Mouse (Mus musculus): ENCODE data around the gene Mdk. TPM values are rescaled to one million over a fixed set of nuclear protein-coding genes. Genes with fewer than 3 reads are reported as not detected.
A peak's percentile ranks its signal among the peaks of the same experiment; 100 is the strongest.

Gene Mdk
- total and polyA plus RNA-seq, 2 experiments: 0.56 TPM; not detected in 1

DNA sequence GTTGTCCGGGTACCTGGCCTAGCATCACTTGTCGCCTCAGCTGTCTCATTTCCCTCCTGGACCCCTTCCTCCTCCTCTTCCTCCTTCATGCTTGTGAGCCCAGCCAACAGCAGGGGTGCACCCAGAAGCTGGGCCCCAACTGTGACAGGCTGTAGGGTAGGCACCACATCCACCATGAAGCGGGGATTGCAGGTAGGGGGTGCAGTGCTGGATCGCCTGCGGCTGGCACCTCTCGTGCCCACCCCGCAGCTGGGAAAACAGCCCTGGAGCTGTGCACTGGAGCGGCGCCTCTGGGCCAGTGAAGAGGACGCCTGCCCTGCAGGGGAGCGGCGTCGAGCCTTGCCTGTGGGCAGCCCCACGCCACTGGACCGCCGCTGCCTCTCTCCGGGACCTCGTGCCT lies 13.4 kb upstream of the Mdk start, which contains the start of gene Gm9821:
TSS of gene Gm9821 (plus strand) at position 221 of the 400 bp plus-strand sequence.
- H3K4me1 ChIP-seq (ENCODE audit: control insufficient read depth, insufficient read depth, low read length): peaks cover 6% of the 10 kb centered on the region
- DNase-seq (ENCODE audit: extremely low read depth, low read depth, low spot score): no peak
- no peak within 1 kb of the TSS for H3K27ac ChIP-seq (replicated peaks; ENCODE audit: insufficient read depth, low read depth, low read length)
- 96% methylated on average over 18 of the region's 18 CpGs for WGBS
- no peak within 1 kb of the TSS for H3K9ac ChIP-seq (ENCODE audit: low read depth, low read length)
- no peaks in the 10 kb centered on the region for H3K27me3 ChIP-seq (ENCODE audit: control insufficient read depth, insufficient read depth, low read length)
- peaks cover 29% of the 10 kb centered on the region for H3K79me2 ChIP-seq (ENCODE audit: control insufficient read depth, insufficient read depth, low read length)
- no peak for TF ChIP-seq CTCF (IDR thresholded peaks at IDR 0.05; ENCODE audit: low read depth, low read length)
- TF ChIP-seq POLR2A (IDR thresholded peaks at IDR 0.05; ENCODE audit: extremely low read depth, insufficient read depth, low read length): no peak
- H3K36me3 ChIP-seq (ENCODE audit: control insufficient read depth, insufficient read depth, low read length): peaks cover 2% of the 10 kb centered on the region; the same call in 1 of the 2 replicates
- H3K4me3 ChIP-seq (ENCODE audit: insufficient read depth, low read depth, low read length): no peak within 1 kb of the TSS

DNA sequence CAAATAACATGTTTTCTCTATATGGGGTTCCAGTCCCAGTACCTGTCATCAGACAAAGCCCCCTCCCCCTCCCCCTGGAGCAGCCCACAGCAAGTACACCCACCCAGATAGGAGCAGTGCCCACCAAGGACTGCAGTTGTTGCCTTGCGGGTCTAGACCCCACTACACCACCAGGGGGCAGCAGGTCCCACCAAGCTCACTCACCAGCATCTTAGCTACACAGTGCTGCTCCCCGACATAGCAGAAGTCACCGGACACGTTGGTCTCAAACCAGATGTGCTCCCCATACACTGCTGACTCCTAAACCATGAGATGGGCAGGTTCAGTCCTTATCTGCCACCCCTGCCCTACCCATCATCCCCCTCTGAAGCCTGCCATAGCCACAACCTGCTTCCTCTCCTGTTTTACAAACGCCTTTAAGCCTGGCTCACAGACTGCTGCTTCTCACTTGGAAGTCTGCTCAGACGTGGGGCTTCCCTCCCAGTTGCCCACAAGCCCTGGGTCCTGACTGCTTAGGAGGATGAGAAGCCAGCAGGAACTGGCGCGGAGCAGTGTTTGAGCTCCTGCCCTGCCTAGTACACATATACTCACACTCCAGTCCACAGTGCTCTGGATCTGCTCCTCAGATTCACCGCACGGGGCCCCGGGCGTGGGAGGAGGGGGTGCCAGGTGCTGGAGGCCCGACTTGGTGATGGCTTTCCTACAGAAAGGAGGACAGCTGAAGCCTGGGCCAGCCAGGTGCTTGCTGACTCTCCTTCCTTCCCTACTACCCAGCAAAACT lies 12.3 kb upstream of the Mdk start:
- peaks cover 2% of the 10 kb centered on the region for H3K4me1 ChIP-seq (ENCODE audit: control insufficient read depth, insufficient read depth, low read length)
- no peak overlapping the region for H3K9ac ChIP-seq (ENCODE audit: low read depth, low read length)
- DNase-seq (ENCODE audit: extremely low read depth, low read depth, low spot score): peak; percentile 31
- peaks cover 23% of the 10 kb centered on the region for H3K79me2 ChIP-seq (ENCODE audit: control insufficient read depth, insufficient read depth, low read length)
- TF ChIP-seq POLR2A (IDR thresholded peaks at IDR 0.05; ENCODE audit: extremely low read depth, insufficient read depth, low read length) (no peak), CTCF (IDR thresholded peaks at IDR 0.05; ENCODE audit: low read depth, low read length) (peak; percentile 98)
- H3K27me3 ChIP-seq (ENCODE audit: control insufficient read depth, insufficient read depth, low read length): no peaks in the 10 kb centered on the region
- WGBS: 62% methylated on average over 13 of the region's 13 CpGs
- no peak overlapping the region for H3K27ac ChIP-seq (replicated peaks; ENCODE audit: insufficient read depth, low read depth, low read length)
- peaks cover 4% of the 10 kb centered on the region; the same call in 1 of the 2 replicates for H3K36me3 ChIP-seq (ENCODE audit: control insufficient read depth, insufficient read depth, low read length)
- H3K4me3 ChIP-seq (ENCODE audit: insufficient read depth, low read depth, low read length): no peak overlapping the region

DNA sequence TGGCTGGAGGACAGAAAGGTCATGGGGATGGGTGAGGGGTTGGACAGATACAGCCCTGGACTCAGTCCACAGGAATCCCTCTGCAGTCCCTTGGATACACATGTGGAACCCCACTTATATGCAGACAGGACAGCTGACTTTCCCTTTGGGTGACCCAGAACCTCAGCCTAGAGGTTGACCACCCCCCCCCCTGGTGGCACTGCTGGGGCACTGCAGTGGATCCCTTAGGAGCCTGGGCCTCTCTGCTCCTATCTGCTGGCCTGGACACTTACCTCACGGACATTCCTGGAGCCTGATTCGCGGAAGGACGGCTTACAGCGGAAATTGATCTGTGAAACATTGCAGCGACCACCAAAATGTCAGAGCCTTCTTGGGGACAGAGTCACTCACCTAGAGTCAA lies 10.3 kb upstream of the Mdk start:
- Histone ChIP-seq H3K36me3 (ENCODE audit: control insufficient read depth, insufficient read depth, low read length) (peaks cover 12% of the 10 kb centered on the region), H3K4me1 (ENCODE audit: control insufficient read depth, insufficient read depth, low read length) (no peaks in the 10 kb centered on the region), H3K4me3 (ENCODE audit: insufficient read depth, low read depth, low read length) (no peak overlapping the region), H3K27ac (replicated peaks; ENCODE audit: insufficient read depth, low read depth, low read length) (no peak overlapping the region), H3K27me3 (ENCODE audit: control insufficient read depth, insufficient read depth, low read length) (no peaks in the 10 kb centered on the region), H3K9ac (ENCODE audit: low read depth, low read length) (no peak overlapping the region), H3K79me2 (ENCODE audit: control insufficient read depth, insufficient read depth, low read length) (peaks cover 21% of the 10 kb centered on the region)
- no peak for TF ChIP-seq POLR2A (IDR thresholded peaks at IDR 0.05; ENCODE audit: extremely low read depth, insufficient read depth, low read length)
- peak; percentile 52; the same call in 1 of the 2 replicates for TF ChIP-seq CTCF (IDR thresholded peaks at IDR 0.05; ENCODE audit: low read depth, low read length)
- WGBS: 76% methylated on average over 6 of the region's 6 CpGs
- no peak for DNase-seq (ENCODE audit: extremely low read depth, low read depth, low spot score)

DNA sequence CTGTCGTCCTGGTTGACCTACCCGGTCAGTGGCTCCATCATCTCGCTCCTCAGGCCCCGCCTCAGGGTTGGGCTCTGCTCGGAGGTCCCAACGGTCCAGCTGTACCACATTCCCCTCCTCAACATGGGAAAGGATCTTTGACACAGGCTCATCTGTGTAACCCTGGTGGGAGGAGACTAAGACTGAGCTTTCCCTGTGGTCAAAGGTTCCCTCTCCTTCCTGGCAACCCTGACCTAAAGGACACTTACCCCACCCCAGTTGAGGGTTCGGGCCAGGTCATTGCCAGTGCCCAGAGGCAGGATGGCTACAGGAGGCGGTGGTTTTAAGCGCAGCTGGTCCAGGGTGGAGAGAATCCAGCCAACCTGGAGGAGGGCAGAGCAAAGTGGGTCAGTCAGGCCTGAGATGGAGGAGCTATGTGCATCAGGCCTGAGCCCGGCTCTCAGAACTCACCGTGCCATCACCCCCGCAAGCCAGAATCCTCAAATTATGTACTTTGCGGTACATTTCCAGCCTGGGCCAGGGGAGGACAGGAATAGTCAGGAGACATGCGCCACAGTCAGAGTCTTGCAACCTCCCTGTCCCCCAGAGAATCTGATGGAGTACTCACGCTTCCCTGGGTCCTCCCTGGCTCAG lies 7.3 kb upstream of the Mdk start:
- Histone ChIP-seq H3K9ac (ENCODE audit: low read depth, low read length) (no peak overlapping the region), H3K27ac (replicated peaks; ENCODE audit: insufficient read depth, low read depth, low read length) (no peak overlapping the region), H3K4me3 (ENCODE audit: insufficient read depth, low read depth, low read length) (no peak overlapping the region), H3K36me3 (ENCODE audit: control insufficient read depth, insufficient read depth, low read length) (peaks cover 20% of the 10 kb centered on the region), H3K4me1 (ENCODE audit: control insufficient read depth, insufficient read depth, low read length) (no peaks in the 10 kb centered on the region), H3K79me2 (ENCODE audit: control insufficient read depth, insufficient read depth, low read length) (0 out of 2 replicates have a peak, but pooled peaks cover under 1% of the 10 kb centered on the region), H3K27me3 (ENCODE audit: control insufficient read depth, insufficient read depth, low read length) (no peaks in the 10 kb centered on the region)
- DNase-seq (ENCODE audit: extremely low read depth, low read depth, low spot score): no peak
- 89% methylated on average over 15 of the region's 15 CpGs for WGBS
- TF ChIP-seq CTCF (IDR thresholded peaks at IDR 0.05; ENCODE audit: low read depth, low read length): no peak
- TF ChIP-seq POLR2A (IDR thresholded peaks at IDR 0.05; ENCODE audit: extremely low read depth, insufficient read depth, low read length): no peak

DNA sequence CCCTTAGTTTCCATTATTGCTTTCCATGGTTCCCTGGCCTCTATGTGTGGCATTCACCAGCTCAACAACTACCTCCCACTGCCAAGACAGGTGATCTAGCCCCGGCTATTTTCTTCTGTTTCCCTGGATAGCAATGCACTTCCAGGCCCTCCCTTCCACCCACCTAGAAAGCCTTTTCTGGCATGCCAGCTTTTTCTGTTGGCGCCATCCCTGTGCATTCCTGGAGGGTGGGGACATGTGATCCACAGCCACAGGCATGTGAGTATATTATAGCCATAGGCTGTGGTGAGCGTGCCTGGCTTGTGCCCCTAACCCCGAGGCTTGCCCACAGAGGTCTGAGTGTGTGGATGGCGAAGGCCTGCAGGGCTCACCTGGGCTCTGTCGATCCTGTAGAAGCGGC lies 4.1 kb upstream of the Mdk start:
- H3K36me3 ChIP-seq (ENCODE audit: control insufficient read depth, insufficient read depth, low read length): peaks cover 18% of the 10 kb centered on the region
- H3K27me3 ChIP-seq (ENCODE audit: control insufficient read depth, insufficient read depth, low read length): no peaks in the 10 kb centered on the region
- 97% methylated on average over 7 of the region's 7 CpGs for WGBS
- no peak overlapping the region for H3K4me3 ChIP-seq (ENCODE audit: insufficient read depth, low read depth, low read length)
- H3K79me2 ChIP-seq (ENCODE audit: control insufficient read depth, insufficient read depth, low read length): no peaks in the 10 kb centered on the region
- no peak overlapping the region for H3K9ac ChIP-seq (ENCODE audit: low read depth, low read length)
- TF ChIP-seq POLR2A (IDR thresholded peaks at IDR 0.05; ENCODE audit: extremely low read depth, insufficient read depth, low read length): no peak
- no peak for TF ChIP-seq CTCF (IDR thresholded peaks at IDR 0.05; ENCODE audit: low read depth, low read length)
- no peak overlapping the region for H3K27ac ChIP-seq (replicated peaks; ENCODE audit: insufficient read depth, low read depth, low read length)
- DNase-seq (ENCODE audit: extremely low read depth, low read depth, low spot score): no peak
- no peaks in the 10 kb centered on the region for H3K4me1 ChIP-seq (ENCODE audit: control insufficient read depth, insufficient read depth, low read length)
